Mouse (Mus musculus) megakaryocyte, embryonic 14.5 days (primary cell): Measurements from ENCODE around the gene Fkbpl.

Experiments
- FLI1 ChIP-seq: IDR thresholded peaks from 2 replicates; pipeline ENCODE4 v1.6.1; 2012; ENCODE audit warnings: low read length, inconsistent platforms, mixed read lengths
- GATA1 ChIP-seq: IDR thresholded peaks from 3 replicates; pipeline ENCODE4 v1.6.1; 2012; ENCODE audit warnings: mixed read lengths, low read length, inconsistent platforms, borderline replicate concordance

GRCm38 (mm10) chr17:34604061-34604508 lies 40.5 kb upstream of the Fkbpl start, which contains the start of gene Agpat1:
- TF ChIP-seq GATA1 (no peak), FLI1 (no peak)
